Mouse (Mus musculus) lung, embryonic 14.5 days (tissue): Measurements from ENCODE around the gene Smg6. TPM values are rescaled to one million over a fixed set of nuclear protein-coding genes. Genes with fewer than 3 reads are reported as not detected.

Experiments
- ATAC-seq: fragments of 200-750 bp; cut with Nextera tagmentation; 2 replicates; pipeline ENCODE4 v1.8.0; 2017; ENCODE audit warnings: mild to moderate bottlenecking, moderate TSS enrichment, moderate library complexity; ENCODE audit not compliant: insufficient read depth
- DNase-seq: peaks from one replicate; pipeline ENCODE4 v3.0.0-alpha.2; 2015
- H3K27ac ChIP-seq: fragments of 300-500 bp; sonication (generic); 2 replicates; pipeline ENCODE4 v1.5.1; 2014; ENCODE audit warnings: low read depth, mild to moderate bottlenecking, moderate library complexity
- H3K27me3 ChIP-seq: fragments of 300-500 bp; sonication (generic); 2 replicates; pipeline ENCODE4 v1.6.1; 2014; ENCODE audit warnings: low read length, control low read depth; ENCODE audit not compliant: insufficient read depth
- H3K36me3 ChIP-seq: fragments of 300-500 bp; sonication (generic); 2 replicates; pipeline ENCODE4 v1.6.1; 2014; ENCODE audit warnings: control low read depth; ENCODE audit not compliant: insufficient read depth
- H3K4me1 ChIP-seq: fragments of 300-500 bp; sonication (generic); 2 replicates; pipeline ENCODE4 v1.6.1; 2014; ENCODE audit warnings: antibody characterized with exemption, control low read depth; ENCODE audit not compliant: insufficient read depth
- H3K4me2 ChIP-seq: fragments of 300-500 bp; sonication (generic); 2 replicates; pipeline ENCODE4 v1.6.1; 2014; ENCODE audit warnings: mild to moderate bottlenecking
- H3K4me3 ChIP-seq: fragments of 300-500 bp; sonication (generic); 2 replicates; pipeline ENCODE4 v1.5.1; 2014; ENCODE audit warnings: low read depth, low read length
- H3K9ac ChIP-seq: fragments of 300-500 bp; sonication (generic); 2 replicates; pipeline ENCODE4 v1.6.1; 2014
- H3K9me3 ChIP-seq: fragments of 300-500 bp; sonication (generic); 2 replicates; pipeline ENCODE4 v1.6.1; 2016; ENCODE audit warnings: low read depth, low read length, control low read depth
- CTCF ChIP-seq: IDR thresholded peaks from 2 replicates; pipeline ENCODE4 v1.5.1; 2016; ENCODE audit warnings: antibody characterized with exemption, low read depth
- WGBS: fragments of 180-500 bp; shearing (Covaris S2); extraction: QIAGEN DNeasy Blood & Tissue Kit; methylation state at CpG from one replicate; pipeline ENCODE4 v1.1.7; 2014; 5-methylcytosine and 5-hydroxymethylcytosine counted together
- polyA plus RNA-seq: library from polyadenylated mRNA; unstranded; fragments of >200 nt; fragmentation: Nextera tagmentation; extraction: Ambion mirVana; gene quantifications from 2 replicates; pipeline ENCODE4 v1.2.1, GENCODE M21; 2014

Smg6 gene
- polyA plus RNA-seq, 1 experiment from 2014 or later: 16.4 TPM

DNA sequence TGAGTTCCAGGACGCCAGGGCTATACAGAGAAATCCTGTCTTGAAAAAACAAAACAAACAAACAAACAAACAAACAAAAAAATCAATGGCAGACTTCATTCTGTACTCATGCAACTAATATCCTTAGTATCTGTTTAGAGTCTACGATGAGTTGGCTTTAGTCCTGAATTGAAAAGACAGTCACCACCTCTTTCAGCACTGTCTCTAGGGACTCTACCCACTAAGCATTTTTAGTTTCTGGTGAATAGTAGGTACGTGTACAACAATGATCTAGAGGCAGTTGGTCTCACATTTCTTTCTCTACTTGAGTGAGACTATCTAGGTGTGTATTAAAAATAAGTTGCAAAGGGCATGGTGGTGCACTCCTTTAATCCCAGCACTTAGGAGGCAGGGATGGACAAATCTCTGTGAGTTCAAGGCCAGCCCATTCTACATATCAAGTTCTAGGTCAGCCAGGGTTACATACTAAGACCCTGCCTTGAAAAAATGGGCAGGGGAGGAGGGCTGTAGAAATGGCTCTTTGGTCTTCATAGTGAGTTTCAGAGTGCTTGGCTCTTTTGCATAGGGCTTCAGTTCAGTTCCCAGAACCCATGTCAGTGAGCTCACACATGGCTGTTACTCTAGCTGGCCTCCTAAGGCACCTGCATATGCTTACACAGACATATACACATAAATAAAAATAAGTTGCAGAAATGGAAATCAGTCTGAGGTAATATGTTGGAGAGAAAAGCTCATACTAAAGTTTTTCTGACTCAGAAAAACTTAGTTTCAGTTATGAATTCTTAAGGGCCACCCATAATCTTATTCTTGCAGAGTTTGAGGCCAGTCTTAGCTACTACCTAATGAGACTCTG lies 51.4 kb downstream of the Smg6 start:
- Histone ChIP-seq H3K36me3 (peaks cover 7% of the 10 kb centered on the region; the same call in 1 of the 2 replicates), H3K4me3 (no peak overlapping the region), H3K9me3 (no peaks in the 10 kb centered on the region), H3K27me3 (no peaks in the 10 kb centered on the region), H3K9ac (no peak overlapping the region), H3K4me2 (no peak overlapping the region), H3K27ac (no peak overlapping the region), H3K4me1 (no peaks in the 10 kb centered on the region)
- TF ChIP-seq CTCF: no peak
- DNase-seq (no peak), ATAC-seq (no peak)
- WGBS: 82% methylated on average over 3 of the region's 3 CpGs

DNA sequence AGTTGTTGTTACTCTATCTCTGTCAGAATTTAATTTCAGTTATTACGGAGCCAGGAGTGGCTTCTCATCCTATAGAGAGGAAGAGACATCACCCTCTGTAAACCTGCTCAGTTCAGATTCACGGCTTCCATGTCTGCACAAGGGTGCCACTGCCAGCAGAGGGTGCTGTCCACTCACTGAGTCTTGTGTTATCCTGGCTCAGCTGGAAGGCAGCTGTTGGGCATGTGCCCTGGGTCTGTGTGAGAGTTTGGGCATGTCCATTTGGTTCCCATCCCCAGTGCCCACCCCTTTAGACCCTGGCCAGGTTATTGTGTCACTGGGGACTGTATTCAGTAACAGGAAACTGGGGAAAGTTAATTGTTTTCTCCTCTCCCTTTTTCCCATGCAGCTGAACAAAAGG lies 55.8 kb downstream of the Smg6 start:
- H3K27me3 ChIP-seq: no peaks in the 10 kb centered on the region
- no peak overlapping the region for H3K4me3 ChIP-seq
- no peak overlapping the region for H3K9ac ChIP-seq
- H3K4me2 ChIP-seq: no peak overlapping the region
- WGBS: 27% methylated on average over 2 of the region's 2 CpGs
- no peaks in the 10 kb centered on the region for H3K4me1 ChIP-seq
- DNase-seq (peak; percentile 95), ATAC-seq (peak; percentile 84)
- peaks cover 9% of the 10 kb centered on the region; the same call in 1 of the 2 replicates for H3K36me3 ChIP-seq
- H3K27ac ChIP-seq: no peak overlapping the region
- TF ChIP-seq CTCF: peak; percentile 99
- H3K9me3 ChIP-seq: no peaks in the 10 kb centered on the region

DNA sequence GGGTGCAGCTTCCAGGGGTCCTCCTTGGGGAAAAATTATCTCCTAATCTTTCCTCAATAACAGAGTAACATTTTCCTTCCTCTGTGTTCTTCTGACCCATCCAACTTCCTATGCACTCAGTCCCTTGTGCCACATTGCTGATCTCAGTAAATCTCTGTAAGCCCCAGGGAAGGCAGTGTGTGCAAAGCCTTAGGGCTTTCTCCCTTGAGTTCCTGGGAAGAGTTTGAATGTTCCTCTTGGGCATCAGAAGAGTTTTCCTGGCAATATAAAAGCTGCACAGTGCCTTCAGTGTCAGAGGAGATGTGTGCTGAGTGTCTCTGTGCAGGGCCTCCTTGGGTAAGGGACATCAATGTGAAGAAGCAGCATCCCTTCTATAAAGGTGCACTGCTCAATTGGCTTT lies 56.6 kb downstream of the Smg6 start:
- H3K27ac ChIP-seq: 0 out of 2 replicates have a peak overlapping the region, but pooled peaks have one; percentile 25
- H3K9ac ChIP-seq: no peak overlapping the region
- peaks cover 9% of the 10 kb centered on the region; the same call in 1 of the 2 replicates for H3K36me3 ChIP-seq
- H3K4me2 ChIP-seq: no peak overlapping the region
- TF ChIP-seq CTCF: no peak
- no peaks in the 10 kb centered on the region for H3K9me3 ChIP-seq
- H3K4me3 ChIP-seq: no peak overlapping the region
- DNase-seq (no peak), ATAC-seq (no peak)
- no peaks in the 10 kb centered on the region for H3K4me1 ChIP-seq
- no peaks in the 10 kb centered on the region for H3K27me3 ChIP-seq

DNA sequence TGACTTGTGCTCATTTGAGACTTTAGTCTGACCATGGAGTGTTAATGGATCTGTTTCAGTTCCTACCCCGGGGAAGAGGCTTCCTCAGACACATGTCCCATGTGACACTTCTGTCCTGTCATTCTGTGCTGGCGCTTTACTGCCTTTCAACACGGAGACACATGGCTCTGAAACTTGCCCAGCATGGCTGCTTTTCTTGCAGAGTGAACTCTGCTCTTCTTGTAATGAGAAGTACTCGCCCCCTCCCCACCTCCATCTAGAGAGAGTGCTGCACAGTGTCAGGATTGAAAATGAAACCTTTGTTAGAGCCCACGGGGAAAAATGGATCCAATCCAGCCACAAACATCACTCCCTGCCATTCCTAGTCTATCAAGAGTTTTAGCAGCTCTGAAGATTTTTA lies 62.5 kb downstream of the Smg6 start:
- Histone ChIP-seq H3K9me3 (no peaks in the 10 kb centered on the region), H3K27ac (peak overlapping the region; percentile 64), H3K4me2 (peak overlapping the region; percentile 10; the same call in 1 of the 2 replicates), H3K27me3 (no peaks in the 10 kb centered on the region), H3K36me3 (peaks cover 18% of the 10 kb centered on the region), H3K4me1 (peaks cover 18% of the 10 kb centered on the region), H3K4me3 (no peak overlapping the region), H3K9ac (no peak overlapping the region)
- WGBS: 20% methylated on average over 5 of the region's 5 CpGs
- ATAC-seq (peak; percentile 46; the same call in 1 of the 2 replicates), DNase-seq (peak; percentile 48)
- TF ChIP-seq CTCF: no peak

DNA sequence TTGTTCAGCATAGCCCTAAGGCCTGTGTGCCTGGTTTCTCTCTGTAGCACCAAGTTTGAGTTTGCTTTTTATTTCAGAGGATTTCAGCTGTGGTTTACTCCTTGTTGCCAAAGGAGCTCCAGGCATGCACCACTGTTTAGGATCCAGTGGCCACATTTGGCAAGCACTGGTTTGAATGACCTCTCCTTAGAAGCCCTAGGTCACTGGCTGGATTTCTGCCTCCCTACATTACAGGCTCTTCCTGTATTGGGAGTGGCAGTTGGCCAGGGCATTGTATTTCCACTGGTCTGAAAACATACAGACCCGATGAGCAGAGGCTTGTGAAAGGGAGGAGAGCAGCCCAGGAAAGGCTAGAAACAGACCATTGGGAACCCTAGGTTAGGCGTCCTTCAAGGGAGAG lies 63.4 kb downstream of the Smg6 start:
- 71% methylated on average over 2 of the region's 2 CpGs for WGBS
- peak; percentile 33 for DNase-seq

DNA sequence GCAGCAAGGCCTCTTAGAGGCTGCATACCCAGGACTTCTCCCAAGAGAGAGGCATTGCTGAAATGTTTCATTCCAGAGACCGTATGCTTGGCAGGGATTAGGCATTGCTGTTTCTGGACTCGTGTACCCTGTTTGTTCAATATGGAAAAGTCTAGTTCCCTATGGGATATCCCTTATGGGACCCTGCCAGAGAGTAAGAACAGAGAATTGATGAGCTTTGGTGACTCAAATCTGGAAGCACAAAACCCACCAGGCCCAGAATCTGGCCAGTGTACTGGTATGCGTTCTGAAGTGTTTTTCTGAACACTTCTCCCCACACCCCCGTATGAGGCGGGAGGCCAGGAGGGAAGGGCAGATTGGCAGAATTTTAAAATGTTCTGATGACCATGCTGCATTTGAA lies 64.9 kb downstream of the Smg6 start:
- Histone ChIP-seq H3K27me3 (no peaks in the 10 kb centered on the region), H3K36me3 (peaks cover 22% of the 10 kb centered on the region), H3K9ac (no peak overlapping the region), H3K27ac (no peak overlapping the region), H3K4me3 (no peak overlapping the region), H3K4me1 (peaks cover 18% of the 10 kb centered on the region), H3K9me3 (no peaks in the 10 kb centered on the region), H3K4me2 (no peak overlapping the region)
- ATAC-seq: no peak
- DNase-seq: no peak
- 63% methylated on average over 5 of the region's 5 CpGs for WGBS
- no peak for TF ChIP-seq CTCF

More for the DNA sequence above, 63.4 kb downstream of the Smg6 start:
- Histone ChIP-seq H3K9me3 (no peaks in the 10 kb centered on the region), H3K9ac (no peak overlapping the region), H3K4me1 (peaks cover 18% of the 10 kb centered on the region), H3K27ac (peak overlapping the region; percentile 64; the same call in 1 of the 2 replicates), H3K36me3 (peaks cover 15% of the 10 kb centered on the region), H3K4me3 (no peak overlapping the region), H3K27me3 (no peaks in the 10 kb centered on the region), H3K4me2 (no peak overlapping the region)
- no peak for TF ChIP-seq CTCF
- ATAC-seq: no peak

DNA sequence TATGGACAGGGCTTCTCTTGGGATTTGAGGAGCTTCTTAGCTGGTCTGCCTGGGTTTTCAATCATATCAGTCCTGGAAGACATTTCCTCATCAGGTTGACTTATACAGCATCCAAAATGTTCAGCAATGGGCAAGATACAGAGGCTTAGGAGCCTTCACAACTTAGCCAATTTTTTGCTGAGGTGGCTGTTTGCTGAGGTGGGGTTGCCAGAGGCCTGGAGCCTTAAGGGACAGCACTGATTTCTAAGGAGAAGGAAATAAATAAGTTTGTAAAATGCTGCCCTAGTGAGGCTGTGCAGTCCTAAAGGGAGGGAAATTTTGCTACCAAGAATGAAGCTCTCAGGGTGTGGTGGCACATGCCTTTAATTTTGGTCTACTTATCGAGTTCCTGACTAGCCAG lies 65.7 kb downstream of the Smg6 start:
- Histone ChIP-seq H3K36me3 (peaks cover 22% of the 10 kb centered on the region), H3K27me3 (no peaks in the 10 kb centered on the region), H3K27ac (0 out of 2 replicates have a peak overlapping the region, but pooled peaks have one; percentile 30), H3K4me3 (no peak overlapping the region), H3K4me2 (no peak overlapping the region), H3K9me3 (no peaks in the 10 kb centered on the region), H3K4me1 (peaks cover 18% of the 10 kb centered on the region), H3K9ac (no peak overlapping the region)
- DNase-seq (no peak), ATAC-seq (no peak)
- 94% methylated on average over 1 of the region's 1 CpGs for WGBS
- no peak for TF ChIP-seq CTCF
